Mouse (Mus musculus) naive thymus-derived CD4-positive, alpha-beta T cell, adult 5 months (primary cell): ENCODE data around the gene Eps8l2. TPM values are rescaled to one million over a fixed set of nuclear protein-coding genes. Genes with fewer than 3 reads are reported as not detected.

Source experiments
- polyA plus RNA-seq: library from polyadenylated mRNA; unstranded; fragments of 100-300 nt; shearing (Covaris generic); gene quantifications from one replicate; pipeline ENCODE4 v1.2.1, GENCODE M21; 2017

The Eps8l2 gene
- polyA plus RNA-seq, result not detected

DNA sequence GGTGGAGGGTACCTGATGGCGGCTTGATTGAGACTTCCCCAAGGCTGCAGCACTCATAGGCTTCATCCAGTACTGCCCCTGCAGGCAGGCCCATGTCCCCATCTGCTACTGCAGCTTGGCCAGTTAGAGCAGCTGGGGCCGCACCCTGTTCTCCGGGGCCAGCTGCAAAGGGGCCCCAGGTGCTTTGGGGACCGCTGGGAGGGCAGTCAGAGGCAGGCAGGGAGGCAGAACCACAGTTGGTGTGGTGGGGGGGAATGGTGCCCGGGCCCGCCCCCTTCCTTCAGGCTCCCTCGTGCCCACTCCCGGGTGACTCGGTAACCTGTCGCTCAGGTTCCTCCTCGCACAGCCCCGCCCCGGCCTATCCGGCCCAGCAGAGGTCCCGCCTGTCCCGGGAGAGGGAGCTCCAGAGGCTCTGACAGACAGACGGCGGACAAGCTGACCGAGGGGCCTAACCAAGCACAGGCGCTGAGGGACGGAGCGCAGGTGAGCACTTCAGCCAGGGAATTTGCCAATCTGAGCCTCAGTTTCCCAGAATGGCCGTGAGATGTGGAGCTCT, at the start of gene Eps8l2:
TSS of gene Eps8l2 (plus strand) at position 305 of the 556 bp plus-strand sequence.

GRCm38 (mm10) chr7:141291921-141292582, 46.6 kb upstream of the Eps8l2 start, which contains the start of gene Drd4:
TSS of gene Drd4 (plus strand) at chr7:141292006.

GRCm38 (mm10) chr7:141327469-141328372, 11.0 kb upstream of the Eps8l2 start, which contains the start of the genes Deaf1 and Tmem80:
TSS of gene Deaf1 (minus strand) at chr7:141327690.
TSS of gene Tmem80 (plus strand) at chr7:141327739.

GRCm38 (mm10) chr7:141391625-141392551, 53.2 kb downstream of the Eps8l2 start, which contains the start of gene Taldo1:
TSS of gene Taldo1 (plus strand) at chr7:141392199.

Other genes with a start within 250 kb of the Eps8l2 start
- 73.6 TPM for gene Sigirr, start 238.3 kb upstream of the Eps8l2 start, polyA plus RNA-seq
- not detected for gene Ano9, start 221.1 kb upstream of the Eps8l2 start, polyA plus RNA-seq
- gene Ptdss2, start 216.5 kb upstream of the Eps8l2 start, polyA plus RNA-seq, result 8.6 TPM
- gene Rnh1, start 166.0 kb upstream of the Eps8l2 start, polyA plus RNA-seq, result 49.7 TPM
- gene Hras, start 144.9 kb upstream of the Eps8l2 start, polyA plus RNA-seq, result 25.1 TPM
- 2.3 TPM for gene Lrrc56, start 144.7 kb upstream of the Eps8l2 start, polyA plus RNA-seq
- 6.6 TPM for gene Lmntd2, start 124.8 kb upstream of the Eps8l2 start, polyA plus RNA-seq
- 10.0 TPM for gene Rassf7, start 123.0 kb upstream of the Eps8l2 start, polyA plus RNA-seq
- gene Phrf1, start 110.1 kb upstream of the Eps8l2 start, polyA plus RNA-seq, result 112 TPM
- 103 TPM for gene Irf7, start 72.4 kb upstream of the Eps8l2 start, polyA plus RNA-seq
- gene Cdhr5, start 62.1 kb upstream of the Eps8l2 start, polyA plus RNA-seq, result not detected
- gene Sct, start 59.7 kb upstream of the Eps8l2 start, polyA plus RNA-seq, result not detected
- gene Drd4, start 46.9 kb upstream of the Eps8l2 start, polyA plus RNA-seq, result not detected
- 75.5 TPM for gene Deaf1, start 11.2 kb upstream of the Eps8l2 start, polyA plus RNA-seq
- gene Tmem80, start 11.1 kb upstream of the Eps8l2 start, polyA plus RNA-seq, result 29.6 TPM
- gene Taldo1, start 53.3 kb downstream of the Eps8l2 start, polyA plus RNA-seq, result 215 TPM
- gene Gatd1, start 75.3 kb downstream of the Eps8l2 start, polyA plus RNA-seq, result 31.3 TPM
- not detected for gene Cend1, start 90.6 kb downstream of the Eps8l2 start, polyA plus RNA-seq
- gene Slc25a22, start 99.0 kb downstream of the Eps8l2 start, polyA plus RNA-seq, result 72.6 TPM
- 3.4 TPM for gene Pidd1, start 105.1 kb downstream of the Eps8l2 start, polyA plus RNA-seq
- 2,296 TPM for gene Rplp2, start 108.5 kb downstream of the Eps8l2 start, polyA plus RNA-seq
- 132 TPM for gene Pnpla2, start 116.3 kb downstream of the Eps8l2 start, polyA plus RNA-seq
- gene Cracr2b, start 122.2 kb downstream of the Eps8l2 start, polyA plus RNA-seq, result 0.88 TPM
- gene Cd151, start 128.5 kb downstream of the Eps8l2 start, polyA plus RNA-seq, result 5.6 TPM
- 20.3 TPM for gene Polr2l, start 136.3 kb downstream of the Eps8l2 start, polyA plus RNA-seq
- 1.1 TPM for gene Tspan4, start 136.4 kb downstream of the Eps8l2 start, polyA plus RNA-seq
- 12.1 TPM for gene Chid1, start 201.0 kb downstream of the Eps8l2 start, polyA plus RNA-seq
- 102 TPM for gene Ap2a2, start 223.3 kb downstream of the Eps8l2 start, polyA plus RNA-seq